Mouse (Mus musculus): Measurements from ENCODE around the gene Lmo2. TPM values are rescaled to one million over a fixed set of nuclear protein-coding genes. Genes with fewer than 3 reads are reported as not detected.

Gene Lmo2
- polyA plus RNA-seq, 2 experiments, result 143 to 152 TPM

DNA sequence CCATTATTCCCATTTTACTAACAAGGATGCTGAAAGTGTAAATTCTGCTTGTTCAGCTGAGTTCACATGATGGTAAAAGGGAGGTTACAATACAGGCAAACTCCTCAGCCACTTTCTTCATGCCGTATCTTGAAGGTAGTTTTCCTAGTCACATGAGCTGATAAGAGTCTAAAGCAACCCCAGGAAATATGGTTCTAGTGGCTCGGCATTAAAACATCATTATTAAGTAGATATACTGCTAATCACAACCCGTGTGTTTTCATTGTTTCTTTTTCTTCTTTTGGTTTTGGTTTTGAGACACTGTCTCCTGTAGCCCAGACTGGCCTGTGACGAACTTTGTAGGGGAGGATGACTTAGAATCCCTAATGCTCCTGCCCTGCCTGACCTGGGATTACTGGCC lies 10.4 kb downstream of the Lmo2 start:
- Histone ChIP-seq H3K4me2 (ENCODE audit: low read depth) (peak overlapping the region; percentile 92), H3K4me1 (replicated peaks; ENCODE audit: control insufficient read depth in 2 of 2, insufficient read depth in 2 of 2, low read length in 1 of 2) (peaks cover 47 to 54% of the 10 kb centered on the region in 2 experiments), H3K9ac (replicated peaks) (peak overlapping the region; percentile 100), H3K36me3 (replicated peaks; ENCODE audit: control insufficient read depth, insufficient read depth, low read depth) (peaks cover 70% of the 10 kb centered on the region), H3K9me3 (ENCODE audit: control insufficient read depth, low read length) (no peaks in the 10 kb centered on the region), H3K4me3 (ENCODE audit: insufficient read depth in 1 of 2, low read depth in 2 of 2, low read length in 2 of 2) (peak overlapping the region; percentile 50 to 72), H3K27ac (peak overlapping the region; percentile 92), H3K27me3 (ENCODE audit: control insufficient read depth, insufficient read depth, low read length) (no peaks in the 10 kb centered on the region; the same call in 1 of the 2 replicates)
- WGBS (ENCODE audit: insufficient replicate concordance), result 7% methylated on average over 4 of the region's 4 CpGs
- ATAC-seq (ENCODE audit: insufficient read depth), result no peak
- TF ChIP-seq EP300 (IDR thresholded peaks at IDR 0.05; ENCODE audit: low read depth) (peak; percentile 15; the same call in 1 of the 2 replicates), CTCF (IDR thresholded peaks at IDR 0.05; ENCODE audit: low read depth) (no peak)
- DNase-seq (ENCODE audit: low read depth in 3 of 3, low spot score in 3 of 3), result no peak

DNA sequence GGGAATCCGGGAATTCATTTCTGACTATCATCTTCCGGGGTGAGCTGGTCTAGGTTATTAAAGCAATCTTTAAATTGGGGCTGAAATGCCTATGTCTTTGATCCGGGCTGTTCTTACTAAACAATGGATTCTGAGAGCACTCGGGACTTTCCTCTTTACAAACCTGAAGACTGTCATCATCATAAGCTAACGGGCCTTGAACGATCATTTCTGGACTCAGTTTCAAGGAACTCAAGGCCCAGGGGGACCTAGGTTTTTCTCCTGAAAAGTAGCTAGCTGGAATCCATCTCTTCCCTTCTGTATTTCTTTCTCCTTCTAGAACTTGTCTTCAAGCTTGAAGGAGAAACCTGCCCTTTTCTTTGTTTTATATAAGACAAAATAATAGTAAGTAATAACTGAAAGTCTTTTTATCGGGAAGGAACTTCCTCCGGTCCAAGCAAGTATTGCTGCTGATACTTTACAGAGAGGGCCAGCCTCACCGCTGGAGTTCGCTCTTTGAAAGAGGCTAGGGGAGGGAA lies 11.2 kb downstream of the Lmo2 start:
- H3K9ac ChIP-seq (replicated peaks), result peak overlapping the region; percentile 100
- peaks cover 74% of the 10 kb centered on the region for H3K36me3 ChIP-seq (replicated peaks; ENCODE audit: control insufficient read depth, insufficient read depth, low read depth)
- 15% methylated on average over 10 of the region's 10 CpGs for WGBS (ENCODE audit: insufficient replicate concordance)
- ATAC-seq (ENCODE audit: insufficient read depth) (no peak), DNase-seq (ENCODE audit: low read depth in 3 of 3, low spot score in 3 of 3) (no peak)
- no peaks in the 10 kb centered on the region for H3K9me3 ChIP-seq (ENCODE audit: control insufficient read depth, low read length)
- peak overlapping the region; percentile 92 for H3K4me2 ChIP-seq (ENCODE audit: low read depth)
- peaks cover 44 to 53% of the 10 kb centered on the region in 2 experiments for H3K4me1 ChIP-seq (replicated peaks; ENCODE audit: control insufficient read depth in 2 of 2, insufficient read depth in 2 of 2, low read length in 1 of 2)
- H3K27me3 ChIP-seq (ENCODE audit: control insufficient read depth, insufficient read depth, low read length), result no peaks in the 10 kb centered on the region; the same call in 1 of the 2 replicates
- TF ChIP-seq EP300 (IDR thresholded peaks at IDR 0.05; ENCODE audit: low read depth) (no peak), CTCF (IDR thresholded peaks at IDR 0.05; ENCODE audit: low read depth) (no peak)
- H3K4me3 ChIP-seq (ENCODE audit: insufficient read depth in 1 of 2, low read depth in 2 of 2, low read length in 2 of 2), result peak overlapping the region; percentile 72 to 73
- peak overlapping the region; percentile 92 for H3K27ac ChIP-seq

- peak overlapping the region; percentile 72 to 73 for H3K4me3 ChIP-seq (ENCODE audit: insufficient read depth in 1 of 2, low read depth in 2 of 2, low read length in 2 of 2)
- H3K27me3 ChIP-seq (ENCODE audit: control insufficient read depth, insufficient read depth, low read length), result no peaks in the 10 kb centered on the region; the same call in 1 of the 2 replicates
- TF ChIP-seq EP300 (IDR thresholded peaks at IDR 0.05; ENCODE audit: low read depth) (no peak), CTCF (IDR thresholded peaks at IDR 0.05; ENCODE audit: low read depth) (peak; percentile 84)
- under 1% methylated on average over 40 of the region's 40 CpGs for WGBS (ENCODE audit: insufficient replicate concordance)
- peak overlapping the region; percentile 100 for H3K9ac ChIP-seq (replicated peaks)
- peak overlapping the region; percentile 92 for H3K4me2 ChIP-seq (ENCODE audit: low read depth)
- peaks cover 75% of the 10 kb centered on the region for H3K36me3 ChIP-seq (replicated peaks; ENCODE audit: control insufficient read depth, insufficient read depth, low read depth)
- ATAC-seq (ENCODE audit: insufficient read depth) (peak; percentile 82), DNase-seq (ENCODE audit: low read depth in 3 of 3, low spot score in 3 of 3) (peak in 2 of 3 experiments; percentile 65 to 71)
- H3K27ac ChIP-seq, result peak overlapping the region; percentile 92
- H3K9me3 ChIP-seq (ENCODE audit: control insufficient read depth, low read length), result no peaks in the 10 kb centered on the region
- peaks cover 40 to 50% of the 10 kb centered on the region in 2 experiments for H3K4me1 ChIP-seq (replicated peaks; ENCODE audit: control insufficient read depth in 2 of 2, insufficient read depth in 2 of 2, low read length in 1 of 2)
Observed at GRCm38 (mm10) chr2:103969437-103970040, 11.8 kb downstream of the Lmo2 start.

- peak; percentile 50 for ATAC-seq (ENCODE audit: insufficient read depth)
- Histone ChIP-seq H3K4me3 (ENCODE audit: insufficient read depth in 1 of 2, low read depth in 2 of 2, low read length in 2 of 2) (peak overlapping the region; percentile 72 to 73), H3K4me2 (ENCODE audit: low read depth) (peak overlapping the region; percentile 92), H3K9me3 (ENCODE audit: control insufficient read depth, low read length) (no peaks in the 10 kb centered on the region), H3K4me1 (replicated peaks; ENCODE audit: control insufficient read depth in 2 of 2, insufficient read depth in 2 of 2, low read length in 1 of 2) (peaks cover 34 to 45% of the 10 kb centered on the region in 2 experiments), H3K27ac (peak overlapping the region; percentile 92), H3K27me3 (ENCODE audit: control insufficient read depth, insufficient read depth, low read length) (no peaks in the 10 kb centered on the region; the same call in 1 of the 2 replicates), H3K36me3 (replicated peaks; ENCODE audit: control insufficient read depth, insufficient read depth, low read depth) (peaks cover 75% of the 10 kb centered on the region), H3K9ac (replicated peaks) (peak overlapping the region; percentile 100)
- no peak for DNase-seq (ENCODE audit: low read depth in 3 of 3, low spot score in 3 of 3)
- under 1% methylated on average over 71 of the region's 79 CpGs for WGBS (ENCODE audit: insufficient replicate concordance)
- TF ChIP-seq EP300 (IDR thresholded peaks at IDR 0.05; ENCODE audit: low read depth) (no peak), CTCF (IDR thresholded peaks at IDR 0.05; ENCODE audit: low read depth) (no peak)
Observed at GRCm38 (mm10) chr2:103970041-103970790, 12.4 kb downstream of the Lmo2 start.

Data from liver, embryonic 14.5 days (tissue).